Mouse (Mus musculus) lung, embryonic 14.5 days (tissue): ENCODE data around the gene Dync1i2. TPM values are rescaled to one million over a fixed set of nuclear protein-coding genes. Genes with fewer than 3 reads are reported as not detected.

Experiments used
- ATAC-seq: fragments of 200-750 bp; cut with Nextera tagmentation; 2 replicates; pipeline ENCODE4 v1.8.0; 2017; ENCODE audit warnings: mild to moderate bottlenecking, moderate TSS enrichment, moderate library complexity; ENCODE audit not compliant: insufficient read depth
- DNase-seq: peaks from one replicate; pipeline ENCODE4 v3.0.0-alpha.2; 2015
- H3K27ac ChIP-seq: fragments of 300-500 bp; sonication (generic); 2 replicates; pipeline ENCODE4 v1.5.1; 2014; ENCODE audit warnings: low read depth, mild to moderate bottlenecking, moderate library complexity
- H3K27me3 ChIP-seq: fragments of 300-500 bp; sonication (generic); 2 replicates; pipeline ENCODE4 v1.6.1; 2014; ENCODE audit warnings: low read length, control low read depth; ENCODE audit not compliant: insufficient read depth
- H3K36me3 ChIP-seq: fragments of 300-500 bp; sonication (generic); 2 replicates; pipeline ENCODE4 v1.6.1; 2014; ENCODE audit warnings: control low read depth; ENCODE audit not compliant: insufficient read depth
- H3K4me1 ChIP-seq: fragments of 300-500 bp; sonication (generic); 2 replicates; pipeline ENCODE4 v1.6.1; 2014; ENCODE audit warnings: antibody characterized with exemption, control low read depth; ENCODE audit not compliant: insufficient read depth
- H3K4me2 ChIP-seq: fragments of 300-500 bp; sonication (generic); 2 replicates; pipeline ENCODE4 v1.6.1; 2014; ENCODE audit warnings: mild to moderate bottlenecking
- H3K4me3 ChIP-seq: fragments of 300-500 bp; sonication (generic); 2 replicates; pipeline ENCODE4 v1.5.1; 2014; ENCODE audit warnings: low read depth, low read length
- H3K9ac ChIP-seq: fragments of 300-500 bp; sonication (generic); 2 replicates; pipeline ENCODE4 v1.6.1; 2014
- H3K9me3 ChIP-seq: fragments of 300-500 bp; sonication (generic); 2 replicates; pipeline ENCODE4 v1.6.1; 2016; ENCODE audit warnings: low read depth, low read length, control low read depth
- CTCF ChIP-seq: IDR thresholded peaks from 2 replicates; pipeline ENCODE4 v1.5.1; 2016; ENCODE audit warnings: antibody characterized with exemption, low read depth
- WGBS: fragments of 180-500 bp; shearing (Covaris S2); extraction: QIAGEN DNeasy Blood & Tissue Kit; methylation state at CpG from one replicate; pipeline ENCODE4 v1.1.7; 2014; 5-methylcytosine and 5-hydroxymethylcytosine counted together
- polyA plus RNA-seq: library from polyadenylated mRNA; unstranded; fragments of >200 nt; fragmentation: Nextera tagmentation; extraction: Ambion mirVana; gene quantifications from 2 replicates; pipeline ENCODE4 v1.2.1, GENCODE M21; 2014

Gene Dync1i2
- polyA plus RNA-seq, 1 experiment from 2014 or later = 110 TPM

DNA sequence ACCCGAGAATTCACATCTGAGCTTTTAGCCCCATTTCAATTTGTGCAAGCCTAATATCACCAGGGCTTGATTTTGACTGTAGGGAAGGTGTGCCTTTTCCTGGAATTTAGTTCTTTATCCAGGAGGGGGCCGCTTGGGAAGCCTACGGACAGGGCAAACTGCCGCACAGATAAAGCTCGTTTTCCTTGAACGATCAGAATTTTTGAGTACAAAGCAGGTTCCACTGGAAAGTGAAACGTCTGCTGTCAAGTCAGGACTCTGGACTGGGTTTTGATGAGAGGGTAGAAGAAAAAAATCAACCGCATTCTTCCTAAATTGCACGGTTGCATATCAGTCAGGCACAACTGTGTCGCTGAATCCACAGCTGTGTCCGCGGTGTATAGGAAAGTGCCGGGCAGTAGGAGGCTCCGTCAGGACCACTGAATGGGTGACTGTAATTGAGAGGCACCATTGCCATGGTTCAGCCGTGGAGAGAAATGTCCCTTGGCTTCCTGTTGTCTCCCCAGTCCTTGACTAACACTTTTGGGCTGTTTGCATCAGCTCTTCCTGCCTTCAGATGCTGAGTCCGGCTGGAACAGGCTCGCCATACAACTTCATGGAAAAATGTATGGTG, 19.2 kb upstream of the Dync1i2 start:
- H3K36me3 ChIP-seq = no peaks in the 10 kb centered on the region
- H3K9ac ChIP-seq = no peak overlapping the region
- H3K27me3 ChIP-seq = no peaks in the 10 kb centered on the region
- H3K4me1 ChIP-seq = 0 out of 2 replicates have a peak, but pooled peaks cover 2% of the 10 kb centered on the region
- no peak for TF ChIP-seq CTCF
- no peak overlapping the region for H3K4me3 ChIP-seq
- DNase-seq (peak; percentile 11), ATAC-seq (no peak)
- H3K4me2 ChIP-seq = peak overlapping the region; percentile 10; the same call in 1 of the 2 replicates
- WGBS = 52% methylated on average over 17 of the region's 17 CpGs
- H3K9me3 ChIP-seq = no peaks in the 10 kb centered on the region
- H3K27ac ChIP-seq = no peak overlapping the region

DNA sequence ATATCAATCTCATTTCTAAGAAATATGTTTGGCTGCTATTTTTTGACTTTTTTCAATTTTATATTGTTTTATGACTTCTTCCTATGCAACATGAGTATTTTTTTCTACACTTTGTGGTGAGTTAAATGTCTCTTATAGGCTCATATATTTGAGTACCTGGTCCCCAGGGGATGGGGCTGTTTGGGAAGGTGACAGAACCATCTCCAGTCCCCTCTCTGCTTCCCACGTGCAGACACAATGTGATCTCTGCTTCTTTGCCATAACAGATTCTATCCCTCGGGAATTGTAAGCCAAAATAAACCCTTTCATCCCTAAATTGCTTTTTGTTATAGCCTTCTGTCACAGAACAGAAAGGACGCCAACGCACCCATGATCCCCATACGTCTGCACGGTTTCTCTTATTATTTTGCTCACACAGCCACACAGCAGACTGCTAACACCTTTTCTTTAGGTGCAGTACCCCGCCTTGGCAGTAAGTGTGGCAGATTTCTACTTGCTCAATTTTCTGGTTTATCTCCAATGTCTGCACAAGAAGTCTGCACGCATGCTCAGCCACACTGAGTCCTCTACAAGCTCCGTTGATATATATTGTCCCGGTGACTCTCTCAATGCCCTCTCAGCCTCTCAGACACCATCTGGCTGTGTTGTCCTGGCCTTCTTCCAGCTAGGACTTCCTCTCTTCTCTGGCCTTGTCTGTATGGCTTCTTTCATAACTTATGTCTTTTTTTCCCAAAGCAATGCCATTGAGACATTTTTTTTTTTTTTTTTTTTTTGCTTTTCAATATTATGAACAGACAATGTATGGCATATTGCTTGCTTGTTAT, 17.2 kb upstream of the Dync1i2 start:
- peak; percentile 84 for DNase-seq

DNA sequence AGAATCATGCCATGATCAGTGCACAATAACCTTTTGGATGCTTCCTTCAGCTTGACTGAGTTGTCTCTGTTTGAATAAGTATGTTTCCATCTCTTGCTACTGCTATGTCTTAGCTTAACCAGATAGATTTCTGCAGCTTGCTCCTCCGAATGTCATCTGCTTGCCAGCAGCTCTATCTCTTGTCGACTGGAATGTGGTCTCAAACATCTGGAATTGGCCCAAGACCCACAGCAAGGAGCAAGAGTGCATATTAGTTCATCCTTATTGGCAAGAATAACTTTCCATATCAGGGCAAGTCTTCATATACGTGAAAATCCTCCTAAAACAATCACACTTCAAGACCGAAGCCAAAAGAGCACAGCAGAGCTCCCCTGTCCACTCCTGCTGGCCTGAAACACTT, 14.6 kb upstream of the Dync1i2 start:
- Histone ChIP-seq H3K27me3 (no peaks in the 10 kb centered on the region), H3K9ac (no peak overlapping the region), H3K4me3 (no peak overlapping the region), H3K36me3 (no peaks in the 10 kb centered on the region), H3K4me2 (no peak overlapping the region), H3K9me3 (no peaks in the 10 kb centered on the region), H3K4me1 (no peaks in the 10 kb centered on the region), H3K27ac (no peak overlapping the region)
- TF ChIP-seq CTCF = no peak
- ATAC-seq (peak; percentile 78), DNase-seq (peak; percentile 78)
- 41% methylated on average over 4 of the region's 4 CpGs for WGBS

More for the DNA sequence above, 17.2 kb upstream of the Dync1i2 start:
- Histone ChIP-seq H3K9me3 (no peaks in the 10 kb centered on the region), H3K4me3 (no peak overlapping the region), H3K36me3 (no peaks in the 10 kb centered on the region), H3K9ac (no peak overlapping the region), H3K4me2 (no peak overlapping the region), H3K27me3 (no peaks in the 10 kb centered on the region), H3K4me1 (0 out of 2 replicates have a peak, but pooled peaks cover 2% of the 10 kb centered on the region), H3K27ac (no peak overlapping the region)
- 53% methylated on average over 10 of the region's 10 CpGs for WGBS
- TF ChIP-seq CTCF = no peak
- ATAC-seq = peak; percentile 72; the same call in 1 of the 2 replicates

DNA sequence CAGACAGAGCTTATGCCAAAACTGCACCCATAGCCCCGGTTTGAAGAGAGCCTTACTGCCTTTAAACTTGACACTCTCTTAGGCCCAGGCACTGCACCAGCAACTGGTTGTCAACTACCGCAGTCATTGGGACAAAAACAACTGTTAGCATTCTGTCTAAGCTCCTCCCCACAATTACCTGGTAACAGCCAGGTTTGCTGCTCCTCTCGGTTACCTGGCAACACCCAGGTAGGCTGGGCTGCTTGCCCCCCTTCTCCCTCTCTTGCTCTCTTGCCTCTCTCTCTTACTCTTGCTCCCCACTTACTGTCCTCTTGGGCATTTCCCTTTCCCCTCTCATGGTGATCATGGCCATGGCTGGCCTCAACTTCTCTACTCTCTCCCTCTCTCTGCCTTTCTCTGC, 12.6 kb upstream of the Dync1i2 start:
- H3K4me2 ChIP-seq = no peak overlapping the region
- ATAC-seq (no peak), DNase-seq (no peak)
- H3K9ac ChIP-seq = no peak overlapping the region
- WGBS = 59% methylated on average over 3 of the region's 3 CpGs
- no peak overlapping the region for H3K4me3 ChIP-seq
- no peaks in the 10 kb centered on the region for H3K36me3 ChIP-seq
- H3K4me1 ChIP-seq = no peaks in the 10 kb centered on the region
- H3K27me3 ChIP-seq = no peaks in the 10 kb centered on the region
- H3K9me3 ChIP-seq = no peaks in the 10 kb centered on the region
- no peak overlapping the region for H3K27ac ChIP-seq
- no peak for TF ChIP-seq CTCF

DNA sequence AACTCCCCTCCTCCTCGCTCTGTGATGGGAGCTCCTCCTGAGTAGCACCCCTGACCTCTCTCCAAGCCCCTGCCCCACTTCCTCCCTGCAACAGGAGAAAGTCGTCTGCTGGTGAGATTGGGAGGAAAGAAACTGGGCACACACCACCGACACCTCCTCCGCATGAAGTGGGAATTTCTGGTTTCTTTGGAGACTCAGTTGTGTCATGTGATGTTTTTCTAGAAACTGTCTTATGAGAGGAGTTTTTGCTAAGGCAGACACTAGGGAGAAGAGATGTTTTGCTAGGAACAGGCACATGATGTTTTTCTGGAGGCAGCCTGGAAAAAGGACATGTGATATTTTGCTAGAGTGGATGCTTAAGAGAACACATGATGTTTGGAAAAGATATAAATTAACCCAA, 11.0 kb upstream of the Dync1i2 start:
- Histone ChIP-seq H3K9me3 (no peaks in the 10 kb centered on the region), H3K4me3 (no peak overlapping the region), H3K27me3 (no peaks in the 10 kb centered on the region), H3K4me2 (no peak overlapping the region), H3K36me3 (no peaks in the 10 kb centered on the region), H3K4me1 (no peaks in the 10 kb centered on the region), H3K9ac (no peak overlapping the region), H3K27ac (no peak overlapping the region)
- no peak for DNase-seq
- no peak for ATAC-seq
- WGBS = 44% methylated on average over 4 of the region's 4 CpGs
- TF ChIP-seq CTCF = no peak

DNA sequence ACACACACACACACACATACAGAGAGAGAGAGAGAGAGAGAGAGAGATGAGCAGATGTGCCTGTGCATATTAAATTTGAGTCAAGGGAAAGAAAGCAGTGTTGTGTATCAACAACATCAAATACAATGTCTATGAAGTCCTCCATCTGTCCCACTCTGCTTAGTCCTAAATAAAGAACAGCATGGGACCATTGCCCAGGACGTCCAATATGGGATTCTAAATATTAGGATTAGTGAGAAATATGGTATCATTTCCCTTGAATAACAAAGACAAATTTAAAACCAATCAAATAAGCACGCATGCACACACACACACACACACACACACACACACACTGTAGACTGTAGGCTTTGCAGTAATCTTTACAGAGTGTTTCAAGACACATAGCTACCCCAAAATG, 9.6 kb upstream of the Dync1i2 start:
- Histone ChIP-seq H3K9ac (no peak overlapping the region), H3K4me1 (no peaks in the 10 kb centered on the region), H3K27me3 (no peaks in the 10 kb centered on the region), H3K9me3 (no peaks in the 10 kb centered on the region), H3K36me3 (no peaks in the 10 kb centered on the region), H3K27ac (no peak overlapping the region), H3K4me3 (no peak overlapping the region), H3K4me2 (no peak overlapping the region)
- DNase-seq (no peak), ATAC-seq (no peak)
- 71% methylated on average over 2 of the region's 2 CpGs for WGBS
- TF ChIP-seq CTCF = no peak

DNA sequence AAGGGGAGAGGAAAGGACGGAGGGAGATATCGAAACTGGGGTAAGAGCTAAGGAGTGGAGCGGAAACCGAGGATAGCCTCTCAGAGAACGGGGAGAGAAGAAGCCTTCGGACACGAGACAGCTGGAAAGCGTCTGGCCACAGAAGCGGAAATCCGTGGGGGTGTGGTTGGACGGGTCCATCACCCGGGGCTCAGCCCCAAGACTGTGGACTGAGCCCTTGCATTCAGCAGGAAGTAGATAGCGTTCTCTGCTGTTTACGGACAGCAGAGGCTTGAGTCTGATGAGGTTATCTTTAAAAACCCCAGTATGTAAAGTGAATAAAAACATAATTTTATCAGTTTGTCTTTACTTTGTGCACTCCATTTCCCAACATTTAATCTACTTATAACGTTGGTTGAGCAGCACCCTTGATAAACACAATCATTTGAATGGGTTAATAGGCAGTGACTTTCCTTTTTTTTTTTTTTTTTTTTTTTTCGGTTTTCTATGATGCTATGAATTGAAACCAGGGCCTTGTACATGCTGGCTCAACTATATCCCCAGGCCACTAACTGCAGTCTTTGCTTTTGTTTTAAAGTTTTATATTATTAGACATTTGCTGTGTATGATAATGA, 7.6 kb upstream of the Dync1i2 start:
- no peaks in the 10 kb centered on the region for H3K9me3 ChIP-seq
- peak; percentile 91 for ATAC-seq
- 0 out of 2 replicates have a peak, but pooled peaks have one; percentile 17 for TF ChIP-seq CTCF
- DNase-seq = peak; percentile 92
- 31% methylated on average over 16 of the region's 16 CpGs for WGBS
- no peak overlapping the region for H3K9ac ChIP-seq
- no peaks in the 10 kb centered on the region for H3K36me3 ChIP-seq
- no peaks in the 10 kb centered on the region for H3K27me3 ChIP-seq
- peak overlapping the region; percentile 39 for H3K4me2 ChIP-seq
- no peaks in the 10 kb centered on the region for H3K4me1 ChIP-seq
- H3K4me3 ChIP-seq = peak overlapping the region; percentile 9; the same call in 1 of the 2 replicates
- H3K27ac ChIP-seq = peak overlapping the region; percentile 46; the same call in 1 of the 2 replicates
